Mouse (Mus musculus) CH12.LX (cell line): ENCODE results near the gene Cd200r3. TPM values are rescaled to one million over a fixed set of nuclear protein-coding genes. Genes with fewer than 3 reads are reported as not detected.

Source experiments
- DNase-seq: peaks from one replicate; pipeline ENCODE4 v3.0.0-alpha.2; 2013; ENCODE audit errors: extremely low read depth
- H3K27ac ChIP-seq: 2 replicates; pipeline ENCODE4 v1.5.1; 2012; ENCODE audit warnings: low read depth, mild to moderate bottlenecking, control low read depth, moderate library complexity; ENCODE audit not compliant: insufficient read depth
- H3K27me3 ChIP-seq: replicated peaks from 2 replicates; pipeline ENCODE3; 2012; ENCODE audit warnings: inconsistent platforms
- H3K36me3 ChIP-seq, 2 experiments: replicated peaks in 1 of 2; 2 replicates each; pipeline versions ENCODE3 to v1.6.1; 2012; ENCODE audit warnings: inconsistent platforms in 1 of 2, low read length in 1 of 2, mild to moderate bottlenecking in 1 of 2, mixed read lengths in 1 of 2, moderate library complexity in 1 of 2; ENCODE audit not compliant: control insufficient read depth in 1 of 2, insufficient read depth in 1 of 2
- H3K4me1 ChIP-seq, 2 experiments: 2 replicates each; pipeline ENCODE4 v1.6.1; 2012; ENCODE audit warnings: inconsistent platforms in 1 of 2, moderate library complexity in 1 of 2; ENCODE audit not compliant: insufficient read depth in 2 of 2, control insufficient read depth in 1 of 2
- H3K4me2 ChIP-seq: 2 replicates; pipeline ENCODE4 v1.6.1; 2012; ENCODE audit warnings: low read depth, mild to moderate bottlenecking, control low read depth; ENCODE audit not compliant: poor library complexity, insufficient read depth, severe bottlenecking
- H3K4me3 ChIP-seq, 3 experiments: fragments of 150-350 bp in 1 of 3; sonication (generic) in 1 of 3; replicated peaks in 1 of 3; 2 replicates each; pipeline versions ENCODE3 to v1.5.1; 2011 to 2012; ENCODE audit warnings: low read depth in 2 of 3, low read length in 2 of 3, mild to moderate bottlenecking in 2 of 3, moderate library complexity in 2 of 3, control low read depth in 1 of 3, improper control_type of control experiment in 1 of 3, inconsistent platforms in 1 of 3, mixed read lengths in 1 of 3; ENCODE audit not compliant: poor library complexity in 1 of 3
- H3K79me2 ChIP-seq: replicated peaks from 2 replicates; pipeline ENCODE4 v1.6.1; 2012; ENCODE audit warnings: mild to moderate bottlenecking, moderate library complexity; ENCODE audit not compliant: control insufficient read depth, poor library complexity, insufficient read depth, severe bottlenecking; ENCODE audit errors: extremely low read depth
- H3K9ac ChIP-seq: 2 replicates; pipeline ENCODE4 v1.6.1; 2012; ENCODE audit warnings: low read depth, mild to moderate bottlenecking, control low read depth, moderate library complexity; ENCODE audit not compliant: insufficient read depth
- H3K9me3 ChIP-seq: replicated peaks from 2 replicates; pipeline ENCODE3; 2012; ENCODE audit warnings: low read length, inconsistent platforms, mixed read lengths
- BHLHE40 ChIP-seq: IDR thresholded peaks from 2 replicates; pipeline ENCODE4 v1.6.1; 2011; ENCODE audit warnings: mild to moderate bottlenecking, low read depth, low read length, improper control_type of control experiment
- CHD2 ChIP-seq: IDR thresholded peaks from 2 replicates; pipeline ENCODE4 v1.6.1; 2011; ENCODE audit warnings: low read length, improper control_type of control experiment
- CTCF ChIP-seq, 2 experiments: IDR thresholded peaks in 1 of 2; conservative IDR thresholded peaks in 1 of 2; 2 replicates each; pipeline ENCODE4 v1.5.1; 2011 to 2012; ENCODE audit warnings: low read depth in 2 of 2, low read length in 2 of 2, improper control_type of control experiment in 1 of 2, inconsistent platforms in 1 of 2, mild to moderate bottlenecking in 1 of 2, moderate library complexity in 1 of 2
- E2F4 ChIP-seq: IDR thresholded peaks from 2 replicates; pipeline ENCODE4 v1.6.1; 2011; ENCODE audit warnings: low read depth, low read length, improper control_type of control experiment; ENCODE audit not compliant: insufficient replicate concordance
- ELF1 ChIP-seq: IDR thresholded peaks from 2 replicates; pipeline ENCODE4 v1.6.1; 2014; ENCODE audit warnings: low read depth, mild to moderate bottlenecking, inconsistent platforms, low read length, improper control_type of control experiment
- EP300 ChIP-seq: IDR thresholded peaks from 2 replicates; pipeline ENCODE4 v1.6.1; 2011; ENCODE audit warnings: low read length, improper control_type of control experiment
- ETS1 ChIP-seq: conservative IDR thresholded peaks from 2 replicates; pipeline ENCODE4 v1.6.1; 2012; ENCODE audit warnings: low read depth, mild to moderate bottlenecking, inconsistent platforms, low read length, improper control_type of control experiment, moderate library complexity
- GABPA ChIP-seq: IDR thresholded peaks from 2 replicates; pipeline ENCODE4 v1.6.1; 2012; ENCODE audit warnings: low read depth, low read length, improper control_type of control experiment, inconsistent platforms; ENCODE audit not compliant: insufficient replicate concordance
- HCFC1 ChIP-seq: IDR thresholded peaks from 2 replicates; pipeline ENCODE4 v1.6.1; 2012; ENCODE audit warnings: low read depth, mild to moderate bottlenecking, inconsistent platforms, low read length, improper control_type of control experiment
- JUN ChIP-seq: IDR thresholded peaks from 2 replicates; pipeline ENCODE4 v1.6.1; 2011; ENCODE audit warnings: low read depth, mild to moderate bottlenecking, low read length, improper control_type of control experiment, moderate library complexity; ENCODE audit not compliant: insufficient read depth
- JUND ChIP-seq: conservative IDR thresholded peaks from 2 replicates; pipeline ENCODE4 v1.6.1; 2011; ENCODE audit warnings: low read depth, low read length, improper control_type of control experiment
- KAT2A ChIP-seq: IDR thresholded peaks from 2 replicates; pipeline ENCODE4 v1.6.1; 2012; ENCODE audit warnings: low read length, improper control_type of control experiment, inconsistent platforms; ENCODE audit not compliant: insufficient replicate concordance
- MAFK ChIP-seq: IDR thresholded peaks from 2 replicates; pipeline ENCODE4 v1.6.1; 2011; ENCODE audit warnings: low read length, improper control_type of control experiment; ENCODE audit not compliant: insufficient replicate concordance
- MAX ChIP-seq: IDR thresholded peaks from 2 replicates; pipeline ENCODE4 v1.6.1; 2011; ENCODE audit warnings: low read length, improper control_type of control experiment
- MAZ ChIP-seq: IDR thresholded peaks from 2 replicates; pipeline ENCODE4 v1.6.1; 2012; ENCODE audit warnings: low read depth, mild to moderate bottlenecking, inconsistent platforms, low read length, improper control_type of control experiment, moderate library complexity
- MXI1 ChIP-seq: IDR thresholded peaks from 2 replicates; pipeline ENCODE4 v1.6.1; 2011; ENCODE audit warnings: mild to moderate bottlenecking, low read depth, low read length, improper control_type of control experiment
- MYC ChIP-seq: IDR thresholded peaks from 2 replicates; pipeline ENCODE4 v1.6.1; 2011; ENCODE audit warnings: low read depth, mild to moderate bottlenecking, improper control_type of control experiment, low read length
- NELFE ChIP-seq: IDR thresholded peaks from 2 replicates; pipeline ENCODE4 v1.6.1; 2011; ENCODE audit warnings: low read depth, low read length, improper control_type of control experiment
- NRF1 ChIP-seq: IDR thresholded peaks from 2 replicates; pipeline ENCODE4 v1.6.1; 2014; ENCODE audit warnings: low read depth, mild to moderate bottlenecking, inconsistent platforms, low read length, improper control_type of control experiment, moderate library complexity
- PAX5 ChIP-seq: IDR thresholded peaks from 2 replicates; pipeline ENCODE4 v1.6.1; 2012; ENCODE audit warnings: low read length, inconsistent platforms, mixed read lengths
- POLR2AphosphoS2 ChIP-seq: IDR thresholded peaks from 2 replicates; pipeline ENCODE4 v1.6.1; 2011; ENCODE audit warnings: low read depth, low read length, improper control_type of control experiment
- RAD21 ChIP-seq: IDR thresholded peaks from 2 replicates; pipeline ENCODE4 v1.6.1; 2011; ENCODE audit warnings: low read depth, mild to moderate bottlenecking, low read length, improper control_type of control experiment, moderate library complexity
- RCOR1 ChIP-seq: conservative IDR thresholded peaks from 2 replicates; pipeline ENCODE4 v1.6.1; 2012; ENCODE audit warnings: low read depth, mild to moderate bottlenecking, inconsistent platforms, low read length, improper control_type of control experiment
- SIN3A ChIP-seq: IDR thresholded peaks from 2 replicates; pipeline ENCODE4 v1.6.1; 2012; ENCODE audit warnings: low read length, improper control_type of control experiment, inconsistent platforms
- SMC3 ChIP-seq: IDR thresholded peaks from 2 replicates; pipeline ENCODE4 v1.6.1; 2011; ENCODE audit warnings: low read depth, low read length, improper control_type of control experiment
- TBP ChIP-seq: conservative IDR thresholded peaks from 2 replicates; pipeline ENCODE4 v1.6.1; 2011; ENCODE audit warnings: low read depth, low read length, improper control_type of control experiment
- TCF12 ChIP-seq: IDR thresholded peaks from 2 replicates; pipeline ENCODE4 v1.6.1; 2014; ENCODE audit warnings: low read depth, mild to moderate bottlenecking, inconsistent platforms, low read length, improper control_type of control experiment
- UBTF ChIP-seq: IDR thresholded peaks from 2 replicates; pipeline ENCODE4 v1.6.1; 2012; ENCODE audit warnings: low read depth, mild to moderate bottlenecking, inconsistent platforms, low read length, improper control_type of control experiment, moderate library complexity
- USF1 ChIP-seq: IDR thresholded peaks from 2 replicates; pipeline ENCODE4 v1.6.1; 2014; ENCODE audit warnings: low read depth, mild to moderate bottlenecking, inconsistent platforms, low read length, improper control_type of control experiment
- USF2 ChIP-seq: conservative IDR thresholded peaks from 2 replicates; pipeline ENCODE4 v1.6.1; 2011; ENCODE audit warnings: low read depth, low read length, improper control_type of control experiment
- ZKSCAN1 ChIP-seq: IDR thresholded peaks from 2 replicates; pipeline ENCODE4 v1.6.1; 2012; ENCODE audit warnings: low read depth, inconsistent platforms, low read length, improper control_type of control experiment, borderline replicate concordance
- ZMIZ1 ChIP-seq: IDR thresholded peaks from 2 replicates; pipeline ENCODE4 v1.6.1; 2012; ENCODE audit warnings: low read depth, mild to moderate bottlenecking, inconsistent platforms, low read length, improper control_type of control experiment
- ZNF384 ChIP-seq: IDR thresholded peaks from 2 replicates; pipeline ENCODE4 v1.6.1; 2012; ENCODE audit warnings: low read depth, low read length, improper control_type of control experiment, inconsistent platforms
- dilution Hi-C: fragments of 300-500 bp; cut with MboI; formaldehyde crosslinking; loops from 2 replicates; pipeline ENCODE4 v1.14.3; 2020; ENCODE audit warnings: low sequenced_read_pairs; ENCODE audit not compliant: extremely low pct_unique_long_range_greater_than_20kb, extremely low pct_ligation_motif_present
- in situ Hi-C: fragments of 300-500 bp; cut with MboI; formaldehyde crosslinking; loops from 3 replicates; pipeline ENCODE4 v1.14.3; 2019; ENCODE audit warnings: low sequenced_read_pairs, low pct_ligation_motif_present, low pct_unique_long_range_greater_than_20kb, mixed read lengths
- polyA plus RNA-seq: library from polyadenylated mRNA; unstranded; fragments of >175 nt; gene quantifications from 2 replicates; pipeline ENCODE4 v1.2.1, GENCODE M21; 2012; ENCODE audit warnings: low read depth; ENCODE audit not compliant: insufficient read length
- total RNA-seq, 2 experiments: library from RNA; depleted of rRNA; stranded (reverse); fragments of 300-350 nt in 1 of 2; fragments of >200 nt in 1 of 2; gene quantifications; 2 replicates each; pipeline ENCODE4 v1.2.3; 2012 to 2014

Gene Cd200r3
- total and polyA plus RNA-seq, 3 experiments: 5.0 to 17.6 (median 6.9) TPM

DNA sequence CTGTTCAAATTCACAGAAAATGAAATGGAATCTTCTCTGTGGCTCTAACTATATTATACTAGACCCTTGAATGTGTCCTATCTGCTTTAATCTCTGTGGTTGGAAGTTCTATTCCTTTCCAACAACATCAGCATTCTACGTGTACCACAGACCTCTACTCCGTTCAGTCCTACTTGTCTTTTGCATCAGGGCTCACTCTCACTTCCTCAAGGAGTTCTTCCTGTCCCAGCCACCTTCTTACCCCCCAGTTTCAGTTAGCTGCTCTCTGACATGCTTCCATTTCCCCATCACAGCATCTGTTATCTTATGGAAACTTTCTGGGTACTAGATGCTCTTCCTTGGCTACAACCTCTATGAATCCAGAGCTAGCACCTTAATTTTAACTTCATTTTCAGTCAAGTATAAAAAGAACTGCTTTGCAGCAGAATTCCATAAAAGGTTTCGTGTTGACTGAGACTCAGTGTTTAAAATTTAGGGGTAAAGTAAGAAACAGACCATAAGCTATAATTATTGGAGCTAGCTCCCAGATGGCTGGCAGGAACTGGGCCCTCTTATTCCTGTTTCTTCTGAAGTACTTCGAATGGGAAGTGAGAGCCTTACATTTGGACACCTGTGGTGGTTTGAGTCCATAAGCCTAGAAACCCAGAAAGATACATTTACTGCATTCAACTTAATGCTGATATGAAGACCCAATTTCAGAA lies 50.0 kb downstream of the Cd200r3 start (continued):
- TF ChIP-seq E2F4: no peak
- TF ChIP-seq UBTF: 0 out of 2 replicates have a peak, but pooled peaks have one; percentile 44
- TF ChIP-seq ELF1: peak; percentile 75
- no peak for TF ChIP-seq KAT2A
- TF ChIP-seq JUN: peak; percentile 73
- no peak for TF ChIP-seq USF1
- TF ChIP-seq ZKSCAN1: no peak
- peak; percentile 67; the same call in 1 of the 2 replicates for TF ChIP-seq TBP
- peak; percentile 25 for TF ChIP-seq SMC3
- no peak for TF ChIP-seq ZMIZ1
- TF ChIP-seq SIN3A: peak; percentile 40; the same call in 1 of the 2 replicates
- no peak for TF ChIP-seq CTCF (conservative IDR thresholded peaks at IDR 0.05 in 1 of 2, IDR thresholded peaks at IDR 0.05 in 1 of 2; ENCODE audit: low read depth in 2 of 2, low read length in 2 of 2)

DNA sequence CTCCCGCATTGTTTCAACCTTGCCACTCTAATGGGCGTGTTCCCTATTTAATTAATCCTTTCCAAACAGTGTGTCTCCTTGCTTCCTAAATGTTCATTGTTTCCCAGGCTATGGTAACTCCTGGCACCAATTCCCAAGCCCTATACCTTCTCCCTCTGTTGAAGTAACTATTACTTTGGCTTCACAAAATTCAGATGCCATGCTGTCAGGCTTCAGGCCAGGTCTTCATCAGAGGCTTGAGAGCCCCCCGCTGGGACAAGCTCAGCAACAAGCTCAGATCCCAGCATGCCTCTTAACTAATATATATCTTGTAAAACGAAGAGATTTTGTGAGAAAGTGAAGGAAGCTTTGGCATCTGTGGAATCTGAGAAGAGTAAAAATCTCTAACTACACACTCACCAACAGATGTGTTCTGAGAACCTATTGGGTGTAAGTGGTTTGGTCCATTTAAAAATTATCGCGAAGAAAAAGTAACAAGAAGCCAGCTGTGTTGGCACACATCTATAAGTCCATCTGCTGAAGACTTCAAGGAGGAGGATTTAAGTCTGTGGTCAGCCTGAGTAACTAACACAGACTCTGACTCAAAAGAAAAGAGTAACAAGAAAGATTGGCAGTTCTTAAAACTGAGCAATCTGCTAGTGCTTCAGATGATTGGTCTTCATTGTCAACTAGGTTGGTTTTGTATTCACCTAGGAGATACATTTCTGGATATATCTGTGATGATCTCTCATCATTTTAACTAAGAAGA lies 50.9 kb downstream of the Cd200r3 start:
- in situ Hi-C loops: no loop called here
- dilution Hi-C loops: no loop called here
- peak overlapping the region in 1 of 3 experiments; percentile 14 for H3K4me3 ChIP-seq
- H3K9me3 ChIP-seq: no peaks in the 10 kb centered on the region
- no peaks in the 10 kb centered on the region for H3K36me3 ChIP-seq
- no peaks in the 10 kb centered on the region for H3K79me2 ChIP-seq
- H3K4me2 ChIP-seq: peak overlapping the region; percentile 95
- H3K4me1 ChIP-seq: peaks cover 14 to 69% of the 10 kb centered on the region in 2 experiments
- peak overlapping the region; percentile 76 for H3K27ac ChIP-seq
- DNase-seq: peak; percentile 62
- H3K27me3 ChIP-seq: no peaks in the 10 kb centered on the region
- H3K9ac ChIP-seq: peak overlapping the region; percentile 66
- no peak for TF ChIP-seq CTCF (conservative IDR thresholded peaks at IDR 0.05 in 1 of 2, IDR thresholded peaks at IDR 0.05 in 1 of 2; ENCODE audit: low read depth in 2 of 2, low read length in 2 of 2)
- TF ChIP-seq RCOR1: 0 out of 2 replicates have a peak, but pooled peaks have one; percentile 28
- TF ChIP-seq MAFK: no peak
- no peak for TF ChIP-seq E2F4
- peak; percentile 55 for TF ChIP-seq ETS1
- TF ChIP-seq MAX: peak; percentile 43
- no peak for TF ChIP-seq CHD2
- TF ChIP-seq ZNF384: no peak
- no peak for TF ChIP-seq ZKSCAN1
- TF ChIP-seq SIN3A: peak; percentile 54; the same call in 1 of the 2 replicates
- no peak for TF ChIP-seq UBTF
- TF ChIP-seq TBP: no peak; the same call in 1 of the 2 replicates
- no peak for TF ChIP-seq NELFE
- TF ChIP-seq ZMIZ1: 0 out of 2 replicates have a peak, but pooled peaks have one; percentile 14
- no peak for TF ChIP-seq NRF1
- peak; percentile 58; the same call in 1 of the 2 replicates for TF ChIP-seq TCF12
- TF ChIP-seq RAD21: peak; percentile 1; the same call in 1 of the 2 replicates
- no peak for TF ChIP-seq MAZ
- TF ChIP-seq USF2: no peak
- peak; percentile 80 for TF ChIP-seq EP300
- TF ChIP-seq PAX5: no peak
- TF ChIP-seq BHLHE40: no peak
- no peak for TF ChIP-seq GABPA
- TF ChIP-seq POLR2AphosphoS2: no peak
- no peak for TF ChIP-seq MXI1
- TF ChIP-seq MYC: 0 out of 2 replicates have a peak, but pooled peaks have one; percentile 21
- peak; percentile 80 for TF ChIP-seq JUND
- TF ChIP-seq USF1: no peak
- no peak for TF ChIP-seq HCFC1
